Mouse (Mus musculus) G1E (cell line): Measurements from ENCODE around the gene Scai.

ENCODE experiments used
- CTCF ChIP-seq: IDR thresholded peaks from 2 replicates; pipeline ENCODE4 v1.5.1; 2012; ENCODE audit warnings: low read depth, low read length, inconsistent platforms, mixed read lengths
- GATA1 ChIP-seq: IDR thresholded peaks from 2 replicates; pipeline ENCODE4 v1.6.1; 2012; ENCODE audit warnings: borderline replicate concordance, low read length, inconsistent platforms, mixed read lengths
- GATA2 ChIP-seq: IDR thresholded peaks from 2 replicates; pipeline ENCODE4 v1.6.1; 2012; ENCODE audit warnings: low read depth, low read length, inconsistent platforms, borderline replicate concordance
- POLR2AphosphoS5 ChIP-seq: IDR thresholded peaks from 2 replicates; pipeline ENCODE4 v1.6.1; 2012; ENCODE audit warnings: low read depth, low read length, inconsistent platforms; ENCODE audit not compliant: insufficient replicate concordance
- TAL1 ChIP-seq: conservative IDR thresholded peaks from 2 replicates; pipeline ENCODE4 v1.6.1; 2012; ENCODE audit warnings: low read depth, low read length, inconsistent platforms, mixed read lengths

DNA sequence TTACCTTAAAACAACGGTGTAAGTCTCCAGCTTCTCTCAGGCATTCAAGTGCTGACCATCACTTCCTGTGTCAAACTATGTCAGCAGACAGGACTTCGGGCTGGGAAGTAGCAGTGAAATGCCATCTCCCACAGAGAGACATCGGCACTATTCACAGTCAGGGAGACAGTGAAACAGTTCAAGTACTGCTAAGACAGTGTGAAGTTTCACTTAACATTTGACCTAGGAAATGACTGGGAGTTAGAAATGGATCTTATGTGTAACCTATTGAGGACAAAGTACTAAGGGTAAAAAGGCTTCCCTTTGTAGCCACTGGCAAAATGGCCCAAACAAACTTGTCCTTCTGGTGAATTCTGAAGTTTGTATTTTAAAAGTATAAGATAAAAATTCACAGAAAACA is 107.8 kb downstream of the Scai start:
- no peak for TF ChIP-seq CTCF
- TF ChIP-seq GATA2: no peak
- TF ChIP-seq GATA1: no peak
- TF ChIP-seq POLR2AphosphoS5: no peak
- no peak for TF ChIP-seq TAL1
